Mouse (Mus musculus): ENCODE data around the gene Gucy2c. TPM values are rescaled to one million over a fixed set of nuclear protein-coding genes. Genes with fewer than 3 reads are reported as not detected.

Gucy2c gene
- total and polyA plus RNA-seq, 2 experiments from 2014 or later, result not detected

- Histone ChIP-seq H3K4me2 (ENCODE audit: low read depth, low read length) (no peak overlapping the region), H3K4me3 (ENCODE audit: low read depth, low read length) (no peak overlapping the region), H3K27ac (ENCODE audit: low read depth) (no peak overlapping the region), H3K27me3 (ENCODE audit: control insufficient read depth, insufficient read depth, low read length) (no peaks in the 10 kb centered on the region), H3K9ac (replicated peaks; ENCODE audit: low read depth, low read length) (no peak overlapping the region), H3K4me1 (ENCODE audit: control insufficient read depth, insufficient read depth) (no peaks in the 10 kb centered on the region), H3K36me3 (replicated peaks; ENCODE audit: control insufficient read depth, insufficient read depth, low read length) (no peaks in the 10 kb centered on the region), H3K9me3 (replicated peaks; ENCODE audit: control insufficient read depth, low read length) (no peaks in the 10 kb centered on the region)
- WGBS, result 81% methylated on average over 12 of the region's 12 CpGs
- DNase-seq (ENCODE audit: low spot score), result no peak
- no peak for ATAC-seq (ENCODE audit: insufficient read depth, low read depth)
- no peak for TF ChIP-seq EP300 (IDR thresholded peaks at IDR 0.05; ENCODE audit: low read depth)
These were observed 581 bp upstream of the Gucy2c start for GRCm38 (mm10) chr6:136782146-136782545.

GRCm38 (mm10) chr6:136776392-136776791, 5.2 kb downstream of the Gucy2c start:
- ATAC-seq (ENCODE audit: insufficient read depth, low read depth) (no peak), DNase-seq (ENCODE audit: low spot score) (no peak)
- Histone ChIP-seq H3K4me1 (ENCODE audit: control insufficient read depth, insufficient read depth) (no peaks in the 10 kb centered on the region), H3K4me3 (ENCODE audit: low read depth, low read length) (no peak overlapping the region), H3K27me3 (ENCODE audit: control insufficient read depth, insufficient read depth, low read length) (no peaks in the 10 kb centered on the region), H3K9me3 (replicated peaks; ENCODE audit: control insufficient read depth, low read length) (no peaks in the 10 kb centered on the region), H3K4me2 (ENCODE audit: low read depth, low read length) (no peak overlapping the region), H3K9ac (replicated peaks; ENCODE audit: low read depth, low read length) (no peak overlapping the region), H3K27ac (ENCODE audit: low read depth) (no peak overlapping the region), H3K36me3 (replicated peaks; ENCODE audit: control insufficient read depth, insufficient read depth, low read length) (no peaks in the 10 kb centered on the region)
- 83% methylated on average over 1 of the region's 1 CpGs for WGBS
- no peak for TF ChIP-seq EP300 (IDR thresholded peaks at IDR 0.05; ENCODE audit: low read depth)
- no peak for TF ChIP-seq CTCF (IDR thresholded peaks at IDR 0.05; ENCODE audit: low read depth)

GRCm38 (mm10) chr6:136769859-136770258, 11.7 kb downstream of the Gucy2c start:
- Histone ChIP-seq H3K27me3 (ENCODE audit: control insufficient read depth, insufficient read depth, low read length) (no peaks in the 10 kb centered on the region), H3K4me1 (ENCODE audit: control insufficient read depth, insufficient read depth) (no peaks in the 10 kb centered on the region), H3K4me3 (ENCODE audit: low read depth, low read length) (no peak overlapping the region), H3K9ac (replicated peaks; ENCODE audit: low read depth, low read length) (no peak overlapping the region), H3K27ac (ENCODE audit: low read depth) (no peak overlapping the region), H3K9me3 (replicated peaks; ENCODE audit: control insufficient read depth, low read length) (no peaks in the 10 kb centered on the region), H3K4me2 (ENCODE audit: low read depth, low read length) (no peak overlapping the region), H3K36me3 (replicated peaks; ENCODE audit: control insufficient read depth, insufficient read depth, low read length) (no peaks in the 10 kb centered on the region)
- no peak for DNase-seq (ENCODE audit: low spot score)
- ATAC-seq (ENCODE audit: insufficient read depth, low read depth), result no peak
- WGBS, result 75% methylated on average over 7 of the region's 7 CpGs
- TF ChIP-seq EP300 (IDR thresholded peaks at IDR 0.05; ENCODE audit: low read depth) (no peak), CTCF (IDR thresholded peaks at IDR 0.05; ENCODE audit: low read depth) (no peak)

GRCm38 (mm10) chr6:136769143-136769542, 12.4 kb downstream of the Gucy2c start:
- no peak overlapping the region for H3K9ac ChIP-seq (replicated peaks; ENCODE audit: low read depth, low read length)
- H3K27me3 ChIP-seq (ENCODE audit: control insufficient read depth, insufficient read depth, low read length), result no peaks in the 10 kb centered on the region
- DNase-seq (ENCODE audit: low spot score) (no peak), ATAC-seq (ENCODE audit: insufficient read depth, low read depth) (no peak)
- no peak overlapping the region for H3K4me2 ChIP-seq (ENCODE audit: low read depth, low read length)
- no peaks in the 10 kb centered on the region for H3K36me3 ChIP-seq (replicated peaks; ENCODE audit: control insufficient read depth, insufficient read depth, low read length)
- H3K4me3 ChIP-seq (ENCODE audit: low read depth, low read length), result no peak overlapping the region
- TF ChIP-seq CTCF (IDR thresholded peaks at IDR 0.05; ENCODE audit: low read depth) (no peak), EP300 (IDR thresholded peaks at IDR 0.05; ENCODE audit: low read depth) (no peak)
- 65% methylated on average over 8 of the region's 8 CpGs for WGBS
- peaks cover 4% of the 10 kb centered on the region for H3K4me1 ChIP-seq (ENCODE audit: control insufficient read depth, insufficient read depth)
- no peaks in the 10 kb centered on the region for H3K9me3 ChIP-seq (replicated peaks; ENCODE audit: control insufficient read depth, low read length)
- no peak overlapping the region for H3K27ac ChIP-seq (ENCODE audit: low read depth)

- DNase-seq (ENCODE audit: low spot score) (no peak), ATAC-seq (ENCODE audit: insufficient read depth, low read depth) (peak; percentile 14; the same call in 1 of the 2 replicates)
- Histone ChIP-seq H3K36me3 (replicated peaks; ENCODE audit: control insufficient read depth, insufficient read depth, low read length) (no peaks in the 10 kb centered on the region), H3K4me3 (ENCODE audit: low read depth, low read length) (no peak overlapping the region), H3K9ac (replicated peaks; ENCODE audit: low read depth, low read length) (no peak overlapping the region), H3K9me3 (replicated peaks; ENCODE audit: control insufficient read depth, low read length) (no peaks in the 10 kb centered on the region), H3K4me1 (ENCODE audit: control insufficient read depth, insufficient read depth) (peaks cover 10% of the 10 kb centered on the region), H3K4me2 (ENCODE audit: low read depth, low read length) (no peak overlapping the region), H3K27ac (ENCODE audit: low read depth) (no peak overlapping the region), H3K27me3 (ENCODE audit: control insufficient read depth, insufficient read depth, low read length) (no peaks in the 10 kb centered on the region)
- TF ChIP-seq EP300 (IDR thresholded peaks at IDR 0.05; ENCODE audit: low read depth), result no peak
- TF ChIP-seq CTCF (IDR thresholded peaks at IDR 0.05; ENCODE audit: low read depth), result no peak
- 4% methylated on average over 1 of the region's 1 CpGs for WGBS
These were observed 17.7 kb downstream of the Gucy2c start for GRCm38 (mm10) chr6:136763912-136764311.

GRCm38 (mm10) chr6:136750567-136750966, 31.0 kb downstream of the Gucy2c start:
- no peaks in the 10 kb centered on the region for H3K9me3 ChIP-seq (replicated peaks; ENCODE audit: control insufficient read depth, low read length)
- H3K27me3 ChIP-seq (ENCODE audit: control insufficient read depth, insufficient read depth, low read length), result no peaks in the 10 kb centered on the region
- no peak for ATAC-seq (ENCODE audit: insufficient read depth, low read depth)
- no peak for TF ChIP-seq EP300 (IDR thresholded peaks at IDR 0.05; ENCODE audit: low read depth)
- TF ChIP-seq CTCF (IDR thresholded peaks at IDR 0.05; ENCODE audit: low read depth), result no peak
- H3K4me3 ChIP-seq (ENCODE audit: low read depth, low read length), result no peak overlapping the region
- no peak overlapping the region for H3K4me2 ChIP-seq (ENCODE audit: low read depth, low read length)
- 85% methylated on average over 11 of the region's 11 CpGs for WGBS
- no peak overlapping the region for H3K9ac ChIP-seq (replicated peaks; ENCODE audit: low read depth, low read length)
- H3K36me3 ChIP-seq (replicated peaks; ENCODE audit: control insufficient read depth, insufficient read depth, low read length), result no peaks in the 10 kb centered on the region
- no peak for DNase-seq (ENCODE audit: low spot score)
- no peaks in the 10 kb centered on the region for H3K4me1 ChIP-seq (ENCODE audit: control insufficient read depth, insufficient read depth)
- no peak overlapping the region for H3K27ac ChIP-seq (ENCODE audit: low read depth)

All from heart, postnatal 0 days (tissue).